Mouse (Mus musculus): ENCODE results near the gene Irf8. TPM values are rescaled to one million over a fixed set of nuclear protein-coding genes. Genes with fewer than 3 reads are reported as not detected.

The Irf8 gene
- polyA plus RNA-seq, 1 experiment: 124 TPM

DNA sequence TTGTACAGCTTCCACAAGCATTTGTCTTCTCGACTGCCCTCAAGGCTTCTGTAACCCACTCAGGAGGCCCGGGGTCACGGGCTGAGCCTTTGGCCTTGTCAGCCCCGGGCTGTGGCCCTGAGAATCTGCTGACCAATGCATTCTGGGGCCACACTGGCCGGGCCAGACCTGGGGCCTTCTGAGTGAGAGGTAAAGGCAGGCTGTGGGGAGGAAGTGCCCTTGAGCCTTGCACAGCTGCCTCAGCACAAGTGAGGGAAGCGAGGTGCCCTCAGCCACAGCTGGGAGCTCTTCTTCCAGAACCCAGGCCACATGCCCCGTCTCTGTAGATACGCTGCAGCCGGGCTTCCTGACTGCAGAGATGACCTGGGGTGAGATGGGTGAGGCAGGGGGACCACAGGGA, 14.5 kb downstream of the Irf8 start:
- no peak for TF ChIP-seq CTCF (IDR thresholded peaks at IDR 0.05; ENCODE audit: extremely low read depth, insufficient read length, insufficient replicate concordance, low read depth, low read length)
- TF ChIP-seq POLR2A (IDR thresholded peaks at IDR 0.05; ENCODE audit: low read depth, low read length): no peak
- Histone ChIP-seq H3K4me1 (ENCODE audit: control insufficient read depth, insufficient read depth, insufficient read length, low read length) (peaks cover 44% of the 10 kb centered on the region), H3K36me3 (ENCODE audit: control insufficient read depth, insufficient read depth, low read length) (peaks cover 94% of the 10 kb centered on the region), H3K27me3 (ENCODE audit: control insufficient read depth, insufficient read depth, low read length) (no peaks in the 10 kb centered on the region), H3K4me3 (ENCODE audit: low read depth, low read length) (no peak overlapping the region), H3K27ac (ENCODE audit: insufficient read depth, low read depth, low read length) (peak overlapping the region; percentile 48)
- WGBS: 67% methylated on average over 9 of the region's 9 CpGs

DNA sequence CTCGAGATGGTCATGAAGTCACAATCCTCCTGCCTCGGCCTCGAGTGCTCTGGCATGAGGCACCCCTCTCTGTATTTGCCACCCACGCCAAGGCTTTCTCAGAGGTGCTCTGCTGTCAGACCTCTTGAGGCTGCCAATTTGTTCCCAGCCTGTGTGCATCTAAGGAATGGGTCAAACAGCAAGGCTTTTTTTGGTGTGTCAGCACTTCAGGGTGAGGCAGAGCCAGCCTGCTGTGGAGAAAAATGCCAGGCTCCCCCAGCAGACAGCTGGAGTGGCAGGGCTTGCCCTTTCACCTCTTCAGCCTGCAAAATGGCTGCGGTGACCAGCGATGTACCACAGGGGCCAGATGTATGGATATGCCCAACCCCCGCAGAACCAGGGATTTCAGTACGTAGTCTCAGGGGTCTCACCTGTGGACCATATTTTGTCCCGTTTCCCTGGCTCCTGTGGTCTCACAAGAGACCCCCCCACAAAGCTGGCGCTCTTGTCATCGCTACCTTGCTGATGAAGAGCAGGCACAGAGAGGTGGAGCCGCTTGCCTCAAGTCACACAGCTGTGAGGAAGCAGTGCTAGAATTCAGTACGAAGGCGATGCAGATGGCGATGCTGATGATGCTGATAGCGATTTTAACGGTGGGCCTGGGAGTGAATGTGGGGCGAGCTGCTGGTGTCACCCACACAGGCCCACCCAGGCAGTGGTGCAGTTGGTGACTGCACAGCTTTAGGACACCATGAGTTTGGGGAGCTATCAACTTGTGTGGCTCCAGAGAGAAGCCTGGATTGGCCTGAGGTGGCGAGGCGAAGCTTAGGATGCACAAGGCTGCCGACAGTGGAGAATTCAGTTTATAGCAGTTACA, 15.3 kb downstream of the Irf8 start:
- peak overlapping the region; percentile 74 for H3K27ac ChIP-seq (ENCODE audit: insufficient read depth, low read depth, low read length)
- H3K4me1 ChIP-seq (ENCODE audit: control insufficient read depth, insufficient read depth, insufficient read length, low read length): peaks cover 40% of the 10 kb centered on the region
- H3K4me3 ChIP-seq (ENCODE audit: low read depth, low read length): no peak overlapping the region
- WGBS: 62% methylated on average over 21 of the region's 21 CpGs
- TF ChIP-seq POLR2A (IDR thresholded peaks at IDR 0.05; ENCODE audit: low read depth, low read length) (no peak), CTCF (IDR thresholded peaks at IDR 0.05; ENCODE audit: extremely low read depth, insufficient read length, insufficient replicate concordance, low read depth, low read length) (no peak)
- H3K27me3 ChIP-seq (ENCODE audit: control insufficient read depth, insufficient read depth, low read length): no peaks in the 10 kb centered on the region
- H3K36me3 ChIP-seq (ENCODE audit: control insufficient read depth, insufficient read depth, low read length): peaks cover 94% of the 10 kb centered on the region

DNA sequence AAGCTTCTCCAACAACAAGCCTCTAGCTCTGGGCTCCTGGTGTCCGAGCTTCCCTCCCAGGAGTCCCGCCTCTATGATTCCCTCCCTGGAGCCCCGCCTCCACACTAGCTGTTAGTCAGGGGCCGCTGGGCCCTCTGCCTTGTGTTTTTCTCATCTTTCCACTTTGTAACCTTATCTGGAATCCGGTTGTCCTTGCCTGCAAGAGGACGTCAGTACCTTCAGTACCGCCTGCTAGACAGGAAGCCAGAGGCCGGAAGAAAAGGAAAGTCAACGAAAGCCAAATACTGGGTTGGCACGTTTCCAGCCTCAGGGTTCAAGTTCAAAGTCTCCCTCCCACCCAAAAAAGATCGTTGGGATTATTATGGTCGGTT, 15.9 kb downstream of the Irf8 start:
- H3K36me3 ChIP-seq (ENCODE audit: control insufficient read depth, insufficient read depth, low read length): peaks cover 88% of the 10 kb centered on the region
- WGBS: 7% methylated on average over 12 of the region's 12 CpGs
- no peak overlapping the region for H3K4me3 ChIP-seq (ENCODE audit: low read depth, low read length)
- H3K4me1 ChIP-seq (ENCODE audit: control insufficient read depth, insufficient read depth, insufficient read length, low read length): peaks cover 39% of the 10 kb centered on the region
- no peaks in the 10 kb centered on the region for H3K27me3 ChIP-seq (ENCODE audit: control insufficient read depth, insufficient read depth, low read length)
- H3K27ac ChIP-seq (ENCODE audit: insufficient read depth, low read depth, low read length): peak overlapping the region; percentile 74
- no peak for TF ChIP-seq CTCF (IDR thresholded peaks at IDR 0.05; ENCODE audit: extremely low read depth, insufficient read length, insufficient replicate concordance, low read depth, low read length)
- no peak for TF ChIP-seq POLR2A (IDR thresholded peaks at IDR 0.05; ENCODE audit: low read depth, low read length)

- no peak overlapping the region for H3K27ac ChIP-seq (ENCODE audit: insufficient read depth, low read depth, low read length)
- no peaks in the 10 kb centered on the region for H3K27me3 ChIP-seq (ENCODE audit: control insufficient read depth, insufficient read depth, low read length)
- no peak for TF ChIP-seq CTCF (IDR thresholded peaks at IDR 0.05; ENCODE audit: extremely low read depth, insufficient read length, insufficient replicate concordance, low read depth, low read length)
- no peak for TF ChIP-seq POLR2A (IDR thresholded peaks at IDR 0.05; ENCODE audit: low read depth, low read length)
- no peak overlapping the region for H3K4me3 ChIP-seq (ENCODE audit: low read depth, low read length)
- peaks cover 35% of the 10 kb centered on the region for H3K4me1 ChIP-seq (ENCODE audit: control insufficient read depth, insufficient read depth, insufficient read length, low read length)
- WGBS: 88% methylated on average over 22 of the region's 22 CpGs
- H3K36me3 ChIP-seq (ENCODE audit: control insufficient read depth, insufficient read depth, low read length): peaks cover 74% of the 10 kb centered on the region
These were observed 17.3 kb downstream of the Irf8 start for GRCm38 (mm10) chr8:120753476-120753875.

DNA sequence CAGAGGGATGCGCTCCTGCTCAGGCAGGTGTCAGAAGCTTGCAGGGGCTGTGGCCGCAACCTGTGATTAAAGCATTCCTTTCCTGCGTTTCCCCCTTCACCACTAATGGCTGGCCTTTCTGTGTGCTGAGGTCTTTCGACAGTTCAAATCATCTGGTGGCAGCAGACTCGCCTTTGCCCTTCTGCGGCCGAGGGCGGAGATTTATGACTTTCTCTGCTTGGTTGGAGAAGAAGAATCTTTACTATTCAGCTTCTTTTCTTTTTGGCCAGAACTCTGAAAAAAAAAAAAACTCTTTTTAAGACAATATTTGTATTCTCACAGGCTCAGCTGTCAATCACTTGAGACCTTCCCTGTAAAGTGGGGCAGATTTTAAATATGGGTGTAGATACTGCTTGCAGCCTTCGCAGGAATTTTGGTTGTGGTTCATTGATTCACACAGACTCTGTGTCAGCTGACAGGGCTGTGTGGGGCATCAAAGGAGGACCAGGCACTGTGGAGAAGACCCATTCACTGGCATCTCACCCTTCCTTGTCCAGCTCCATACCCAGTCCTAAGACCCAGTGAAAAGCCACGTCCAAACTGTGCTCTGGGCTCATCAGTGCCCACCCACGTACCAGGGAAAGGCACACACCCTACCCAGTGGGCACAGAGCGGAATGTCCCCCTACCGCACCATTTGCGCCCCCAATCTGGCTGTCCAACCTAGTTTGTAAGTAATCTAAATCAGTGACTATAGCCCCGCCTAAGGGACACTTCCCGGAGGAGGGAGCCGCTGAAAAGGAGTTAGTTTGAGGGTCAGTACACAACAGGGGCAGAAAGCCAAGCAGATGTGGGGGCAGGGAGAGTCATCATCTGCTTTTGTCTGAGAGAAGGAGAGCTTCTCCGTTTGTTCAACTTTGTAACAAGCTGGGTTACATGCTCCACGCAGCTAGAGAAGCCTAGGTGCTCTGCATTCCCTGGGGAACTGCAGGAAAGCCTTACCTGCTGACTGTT, 19.4 kb downstream of the Irf8 start:
- Histone ChIP-seq H3K4me3 (ENCODE audit: low read depth, low read length) (no peak overlapping the region), H3K27ac (ENCODE audit: insufficient read depth, low read depth, low read length) (no peak overlapping the region), H3K36me3 (ENCODE audit: control insufficient read depth, insufficient read depth, low read length) (peaks cover 53% of the 10 kb centered on the region), H3K27me3 (ENCODE audit: control insufficient read depth, insufficient read depth, low read length) (no peaks in the 10 kb centered on the region), H3K4me1 (ENCODE audit: control insufficient read depth, insufficient read depth, insufficient read length, low read length) (peaks cover 30% of the 10 kb centered on the region)
- 77% methylated on average over 19 of the region's 19 CpGs for WGBS
- no peak for TF ChIP-seq CTCF (IDR thresholded peaks at IDR 0.05; ENCODE audit: extremely low read depth, insufficient read length, insufficient replicate concordance, low read depth, low read length)
- no peak for TF ChIP-seq POLR2A (IDR thresholded peaks at IDR 0.05; ENCODE audit: low read depth, low read length)

- Histone ChIP-seq H3K4me3 (ENCODE audit: low read depth, low read length) (no peak overlapping the region), H3K27me3 (ENCODE audit: control insufficient read depth, insufficient read depth, low read length) (no peaks in the 10 kb centered on the region), H3K36me3 (ENCODE audit: control insufficient read depth, insufficient read depth, low read length) (peaks cover 34% of the 10 kb centered on the region), H3K27ac (ENCODE audit: insufficient read depth, low read depth, low read length) (no peak overlapping the region), H3K4me1 (ENCODE audit: control insufficient read depth, insufficient read depth, insufficient read length, low read length) (peaks cover 16% of the 10 kb centered on the region)
- 33% methylated on average over 4 of the region's 4 CpGs for WGBS
- no peak for TF ChIP-seq POLR2A (IDR thresholded peaks at IDR 0.05; ENCODE audit: low read depth, low read length)
- TF ChIP-seq CTCF (IDR thresholded peaks at IDR 0.05; ENCODE audit: extremely low read depth, insufficient read length, insufficient replicate concordance, low read depth, low read length): no peak
These were observed 21.8 kb downstream of the Irf8 start for GRCm38 (mm10) chr8:120758005-120758404.
